Mouse (Mus musculus) naive thymus-derived CD4-positive, alpha-beta T cell, adult 2 months (primary cell): ENCODE results near the gene Gm20931.
"Not testable (repeated sequence)": the region's sequence is repeated elsewhere in the genome, so short reads cannot be mapped to it uniquely, and the experiment has no call there.

Experiments
- DNase-seq: peaks from one replicate; pipeline ENCODE4 v3.0.0-alpha.2; 2011; ENCODE audit warnings: low read depth

The Gm20931 gene

DNA sequence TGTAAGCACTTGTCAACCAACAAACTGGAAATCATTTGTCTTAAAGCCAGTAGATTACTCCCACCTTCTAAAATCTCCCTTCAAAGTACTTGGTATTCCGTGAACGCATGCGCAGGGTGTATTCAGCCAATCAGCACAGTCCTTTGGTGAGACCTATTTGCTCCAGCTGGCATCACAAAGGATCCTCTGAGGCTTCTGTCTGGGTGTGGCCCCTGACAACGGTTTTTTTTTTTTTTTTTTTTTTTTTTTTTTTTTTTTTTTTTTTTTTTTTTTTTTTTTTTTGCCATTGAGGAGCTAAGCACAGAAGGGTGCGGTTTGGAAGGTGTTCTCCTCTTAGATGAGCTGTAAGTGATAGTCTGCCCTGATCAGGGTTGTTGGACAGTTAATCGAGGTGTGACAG lies at the start of gene Gm20931:
Gene Gm20931 (plus strand): TSS at position 301 of the 400 bp plus-strand sequence.
- not testable (repeated sequence) for DNase-seq
